Mouse (Mus musculus) G1E (cell line): ENCODE measurements around the gene Pop4. TPM values are rescaled to one million over a fixed set of nuclear protein-coding genes. Genes with fewer than 3 reads are reported as not detected.

Experiments
- ATAC-seq: 2 replicates; pipeline ENCODE4 v1.8.0; 2016; ENCODE audit warnings: mild to moderate bottlenecking; ENCODE audit not compliant: insufficient number of reproducible peaks, poor library complexity, low FRiP score, severe bottlenecking; ENCODE audit errors: extremely low read depth
- DNase-seq: peaks from one replicate; pipeline ENCODE4 v3.0.0; 2012; ENCODE audit warnings: low spot score
- H3K27me3 ChIP-seq: 2 replicates; pipeline ENCODE4 v1.6.1; 2012; ENCODE audit warnings: mild to moderate bottlenecking, low read length, inconsistent platforms; ENCODE audit not compliant: insufficient read depth
- H3K36me3 ChIP-seq: replicated peaks from 2 replicates; pipeline ENCODE3; 2012; ENCODE audit warnings: mild to moderate bottlenecking, inconsistent platforms
- H3K4me1 ChIP-seq: 2 replicates; pipeline ENCODE4 v1.6.1; 2012; ENCODE audit warnings: low read depth, low read length, inconsistent platforms, mixed read lengths; ENCODE audit not compliant: insufficient read depth
- H3K4me3 ChIP-seq: 2 replicates; pipeline ENCODE4 v1.5.1; 2012; ENCODE audit warnings: low read depth, mild to moderate bottlenecking, inconsistent platforms, low read length, moderate library complexity, mixed read lengths
- H3K9me3 ChIP-seq: replicated peaks from 2 replicates; pipeline ENCODE4 v1.6.1; 2012; ENCODE audit warnings: inconsistent platforms
- CTCF ChIP-seq: IDR thresholded peaks from 2 replicates; pipeline ENCODE4 v1.5.1; 2012; ENCODE audit warnings: low read depth, low read length, inconsistent platforms, mixed read lengths
- GATA1 ChIP-seq: IDR thresholded peaks from 2 replicates; pipeline ENCODE4 v1.6.1; 2012; ENCODE audit warnings: borderline replicate concordance, low read length, inconsistent platforms, mixed read lengths
- GATA2 ChIP-seq: IDR thresholded peaks from 2 replicates; pipeline ENCODE4 v1.6.1; 2012; ENCODE audit warnings: low read depth, low read length, inconsistent platforms, borderline replicate concordance
- POLR2AphosphoS5 ChIP-seq: IDR thresholded peaks from 2 replicates; pipeline ENCODE4 v1.6.1; 2012; ENCODE audit warnings: low read depth, low read length, inconsistent platforms; ENCODE audit not compliant: insufficient replicate concordance
- TAL1 ChIP-seq: conservative IDR thresholded peaks from 2 replicates; pipeline ENCODE4 v1.6.1; 2012; ENCODE audit warnings: low read depth, low read length, inconsistent platforms, mixed read lengths
- polyA plus RNA-seq: library from polyadenylated mRNA; stranded (reverse); fragments of >175 nt; gene quantifications from 2 replicates; pipeline ENCODE4 v1.2.3, GENCODE M21; 2012
- total RNA-seq, 2 experiments: library from RNA; stranded (forward) in 1 of 2; stranded (reverse) in 1 of 2; fragments of 200-1000 nt in 1 of 2; fragments of >200 nt in 1 of 2; fragmentation: Nextera tagmentation in 1 of 2; gene quantifications; 2 replicates each; pipeline ENCODE4 v1.2.3; 2014 to 2017

Gene Pop4
- total and polyA plus RNA-seq, 3 experiments: 11.8 to 54.4 (median 31.8) TPM

DNA sequence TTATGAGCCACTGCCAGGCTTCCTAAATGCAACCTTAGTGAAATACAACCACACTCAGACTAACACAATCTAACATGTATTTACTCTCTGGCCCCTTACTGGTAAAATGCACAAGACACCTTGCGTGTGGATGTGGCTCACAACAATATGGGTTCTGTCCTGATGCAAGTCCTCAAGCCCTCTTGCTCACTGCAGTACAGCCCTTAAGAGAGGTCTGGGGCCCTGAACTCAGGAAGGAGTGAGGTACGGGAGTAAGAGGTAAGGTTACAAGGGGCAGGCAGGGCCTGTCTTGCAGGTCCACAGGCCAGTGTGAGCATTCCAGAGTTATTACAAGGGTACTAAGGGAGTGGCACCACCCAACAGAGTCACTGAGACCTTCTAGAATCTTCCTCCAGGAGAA is 45.0 kb downstream of the Pop4 start:
- Histone ChIP-seq H3K4me1 (peaks cover 21% of the 10 kb centered on the region), H3K9me3 (no peaks in the 10 kb centered on the region), H3K36me3 (peaks cover 4% of the 10 kb centered on the region), H3K27me3 (peaks cover 6% of the 10 kb centered on the region; the same call in 1 of the 2 replicates), H3K4me3 (no peak overlapping the region)
- DNase-seq: no peak
- TF ChIP-seq TAL1 (no peak), GATA1 (no peak), CTCF (no peak), POLR2AphosphoS5 (no peak), GATA2 (no peak)
- no peak for ATAC-seq

DNA sequence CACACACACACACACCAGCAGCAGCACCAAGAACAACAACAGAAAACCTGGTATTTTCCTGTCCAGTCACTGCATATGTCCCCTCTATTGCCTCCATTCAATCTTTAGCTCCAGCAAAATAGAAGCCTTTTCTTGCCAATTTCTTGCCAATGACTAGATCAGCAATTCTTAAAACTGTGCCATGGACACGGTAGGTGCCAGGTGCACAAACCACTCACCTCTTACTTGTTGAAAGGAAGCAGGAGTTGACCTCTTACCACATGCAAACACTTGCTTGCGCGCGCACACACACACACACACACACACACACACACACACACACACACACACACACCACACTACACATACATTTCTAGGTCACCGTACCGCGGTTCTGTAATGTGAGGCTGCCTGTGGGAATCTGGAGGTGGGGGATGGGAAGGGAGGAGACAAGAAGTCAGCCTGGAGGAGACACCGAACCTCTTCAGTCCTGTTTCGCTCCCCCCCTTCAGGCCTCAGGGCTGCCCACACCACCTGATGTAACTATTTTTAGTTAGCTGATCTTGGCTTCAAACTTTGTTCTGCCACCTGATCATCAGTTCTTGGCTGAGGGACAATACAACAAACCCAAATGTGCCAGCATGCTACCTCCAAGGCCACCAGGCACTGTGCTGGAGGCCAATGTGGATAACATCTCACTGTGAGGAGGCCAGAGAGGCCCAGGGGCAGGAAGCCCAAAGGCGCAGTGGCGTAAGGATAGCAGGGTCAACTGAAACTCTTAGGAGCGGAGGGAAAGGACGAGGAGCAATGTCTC is 46.5 kb downstream of the Pop4 start:
- ATAC-seq: no peak
- Histone ChIP-seq H3K27me3 (peaks cover 6% of the 10 kb centered on the region; the same call in 1 of the 2 replicates), H3K4me1 (peaks cover 21% of the 10 kb centered on the region), H3K9me3 (no peaks in the 10 kb centered on the region), H3K4me3 (no peak overlapping the region), H3K36me3 (peaks cover 4% of the 10 kb centered on the region)
- DNase-seq: no peak
- TF ChIP-seq GATA1: no peak

DNA sequence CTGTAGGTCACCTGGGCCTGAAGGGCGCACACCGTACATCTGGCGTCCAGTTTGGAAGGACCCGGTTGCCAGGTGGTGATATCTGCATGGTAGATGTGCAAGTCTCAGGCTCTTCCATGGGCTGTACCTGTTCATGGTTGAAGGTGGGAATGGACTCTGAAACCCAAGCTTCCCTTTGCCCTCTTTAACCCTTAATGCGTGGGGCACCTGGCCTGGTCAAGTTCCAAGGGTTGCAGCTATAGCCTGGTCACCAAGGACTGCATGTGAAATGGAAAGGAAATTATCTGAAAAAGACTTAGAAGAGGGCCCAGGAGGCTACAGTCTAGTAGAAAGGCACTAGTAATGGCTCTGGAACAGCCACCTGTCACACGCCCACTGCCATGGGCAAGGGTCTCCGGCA is 50.4 kb downstream of the Pop4 start:
- Histone ChIP-seq H3K9me3 (no peaks in the 10 kb centered on the region), H3K27me3 (peaks cover 7% of the 10 kb centered on the region; the same call in 1 of the 2 replicates), H3K36me3 (peaks cover 4% of the 10 kb centered on the region), H3K4me1 (peaks cover 6% of the 10 kb centered on the region), H3K4me3 (no peak overlapping the region)
- ATAC-seq (no peak), DNase-seq (no peak)
- TF ChIP-seq POLR2AphosphoS5 (no peak), GATA2 (no peak), TAL1 (no peak), GATA1 (no peak)

DNA sequence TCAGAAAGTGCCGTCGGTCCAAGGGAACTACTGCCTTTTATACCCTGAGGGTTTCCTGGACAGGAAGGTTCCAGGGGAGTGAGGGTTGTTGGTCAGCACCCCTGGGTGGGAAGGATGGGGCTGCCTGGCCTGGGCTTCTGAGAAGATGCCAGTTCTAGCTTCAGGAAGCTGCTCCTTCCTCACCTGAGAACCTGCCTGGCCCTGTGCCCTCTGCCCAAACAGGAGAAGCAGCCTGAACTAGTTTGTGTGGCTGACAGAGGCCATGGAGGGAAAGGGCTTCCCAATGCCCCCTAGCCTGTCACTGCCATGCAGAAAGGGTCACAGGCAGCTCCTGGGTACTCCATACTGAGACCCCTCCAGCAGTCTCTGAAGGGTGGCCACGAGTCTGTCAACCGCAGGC is 51.7 kb downstream of the Pop4 start:
- H3K36me3 ChIP-seq: peaks cover 4% of the 10 kb centered on the region
- no peaks in the 10 kb centered on the region; the same call in 1 of the 2 replicates for H3K4me1 ChIP-seq
- H3K4me3 ChIP-seq: no peak overlapping the region
- H3K9me3 ChIP-seq: no peaks in the 10 kb centered on the region
- TF ChIP-seq CTCF (no peak), POLR2AphosphoS5 (no peak), GATA2 (no peak), TAL1 (no peak), GATA1 (no peak)
- DNase-seq (no peak), ATAC-seq (no peak)
- peaks cover 7% of the 10 kb centered on the region; the same call in 1 of the 2 replicates for H3K27me3 ChIP-seq

DNA sequence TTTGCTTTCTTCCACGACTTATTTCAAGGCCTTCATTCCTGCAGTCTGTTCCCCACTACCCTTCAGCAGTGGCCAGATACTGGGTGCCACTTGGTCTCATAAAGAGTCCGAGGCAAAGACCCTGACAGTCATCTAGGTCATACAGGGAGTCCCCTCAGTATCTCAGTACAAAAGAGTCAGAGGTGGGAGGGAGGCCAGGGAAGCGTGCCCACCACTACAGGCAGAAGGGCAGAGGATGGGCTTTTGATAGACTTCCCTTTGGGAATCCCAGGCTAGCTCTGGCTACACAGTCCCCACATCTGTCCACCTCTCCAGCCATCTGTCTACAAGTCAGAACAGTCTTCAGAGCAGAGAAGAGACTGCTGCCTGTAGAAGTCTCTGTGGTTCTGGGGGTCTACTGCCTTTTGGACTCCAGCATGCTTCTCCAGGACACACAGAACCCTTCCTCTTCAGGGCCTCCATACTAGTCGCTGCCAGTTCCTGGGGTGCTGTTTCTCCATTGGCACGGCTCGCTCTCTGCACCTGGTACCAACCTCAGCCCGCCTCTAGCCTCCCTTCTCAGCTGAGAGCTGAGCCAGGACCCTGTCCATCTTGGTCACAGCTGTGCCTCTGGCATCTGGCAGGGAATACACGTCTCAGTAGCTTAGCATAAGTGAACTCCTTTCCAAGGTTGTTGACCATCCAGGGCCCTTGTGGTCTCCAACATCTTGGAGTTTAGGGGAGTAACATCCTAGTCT is 52.4 kb downstream of the Pop4 start:
- H3K4me3 ChIP-seq: no peak overlapping the region
- H3K36me3 ChIP-seq: peaks cover 4% of the 10 kb centered on the region
- H3K27me3 ChIP-seq: peaks cover 7% of the 10 kb centered on the region; the same call in 1 of the 2 replicates
- H3K4me1 ChIP-seq: no peaks in the 10 kb centered on the region; the same call in 1 of the 2 replicates
- TF ChIP-seq GATA1 (no peak), POLR2AphosphoS5 (no peak), GATA2 (no peak), TAL1 (no peak), CTCF (no peak)
- no peak for DNase-seq
- no peak for ATAC-seq
- no peaks in the 10 kb centered on the region for H3K9me3 ChIP-seq

DNA sequence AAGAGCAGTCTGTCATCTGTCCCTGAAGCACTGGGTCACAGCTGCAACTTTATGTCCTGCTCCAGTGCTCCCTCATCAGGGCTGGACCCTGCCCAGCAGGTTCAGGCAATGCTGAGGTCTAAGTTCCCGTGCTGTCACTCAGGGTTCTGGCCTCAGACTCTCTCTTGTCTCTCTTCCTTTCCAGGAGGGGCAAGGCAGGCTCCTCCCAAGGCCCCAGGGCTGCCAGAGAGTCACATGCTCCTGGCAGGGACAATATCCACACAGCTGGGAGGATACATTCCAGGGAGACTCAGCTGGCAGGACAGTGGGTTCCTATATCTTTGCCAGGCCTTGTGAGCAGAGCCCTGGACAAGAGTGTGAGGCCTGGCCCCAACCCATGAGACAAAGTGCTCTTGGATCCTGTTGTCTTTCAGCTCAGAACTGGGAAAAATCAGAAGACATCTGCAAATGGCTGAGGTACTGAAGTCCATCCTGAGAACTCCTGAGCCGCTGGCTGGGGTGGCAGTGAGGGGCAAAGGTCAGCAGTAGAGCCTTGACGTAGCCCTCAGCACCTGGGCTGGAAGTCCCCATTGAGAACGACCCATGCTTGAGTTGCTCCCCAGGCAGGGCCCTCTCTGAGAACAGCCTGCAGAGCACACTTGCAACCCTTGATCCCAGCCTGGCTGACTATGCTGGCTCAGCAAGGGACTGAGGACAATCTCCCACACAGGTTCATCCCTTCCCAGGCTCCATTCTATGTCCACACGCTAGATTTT is 53.6 kb downstream of the Pop4 start:
- Histone ChIP-seq H3K9me3 (no peaks in the 10 kb centered on the region), H3K27me3 (peaks cover 7% of the 10 kb centered on the region; the same call in 1 of the 2 replicates), H3K4me1 (no peaks in the 10 kb centered on the region; the same call in 1 of the 2 replicates), H3K4me3 (no peak overlapping the region), H3K36me3 (peaks cover 4% of the 10 kb centered on the region)
- DNase-seq (no peak), ATAC-seq (no peak)
- TF ChIP-seq GATA1 (no peak), GATA2 (no peak), POLR2AphosphoS5 (no peak), TAL1 (no peak)
